Mouse (Mus musculus) kidney, postnatal 36 days (tissue): ENCODE measurements around the gene Iah1.

ENCODE experiments used
- DNase-seq, 2 experiments: peaks; one replicate each; pipeline ENCODE4 v3.0.0; 2021 to 2022; ENCODE audit warnings: mixed read lengths in 2 of 2

Iah1 gene

GRCm38 (mm10) chr12:21315923-21316868, at the start of gene Iah1:
Gene Iah1, plus strand, starts transcription at chr12:21316389.
- DNase-seq: peak; percentile 90 to 95

GRCm38 (mm10) chr12:21266784-21267098, 49.4 kb upstream of the Iah1 start:
- DNase-seq: no peak

GRCm38 (mm10) chr12:21268083-21268616, 48.0 kb upstream of the Iah1 start:
- no peak for DNase-seq

- DNase-seq: no peak
Observed at GRCm38 (mm10) chr12:21274446-21274845, 41.7 kb upstream of the Iah1 start.

GRCm38 (mm10) chr12:21277352-21277864, 38.8 kb upstream of the Iah1 start:
- DNase-seq: no peak

GRCm38 (mm10) chr12:21284761-21285441, 31.3 kb upstream of the Iah1 start, which contains the start of gene Cpsf3:
Gene Cpsf3, plus strand, starts transcription at chr12:21285391.
- DNase-seq: no peak

- DNase-seq: no peak
Observed at GRCm38 (mm10) chr12:21285508-21286242, 30.5 kb upstream of the Iah1 start.

GRCm38 (mm10) chr12:21286243-21286622, 30.0 kb upstream of the Iah1 start, which contains the start of gene Itgb1bp1:
Gene Itgb1bp1, minus strand, starts transcription at chr12:21286284.
- DNase-seq: peak; percentile 99 to 100

- peak; percentile 37 to 39 for DNase-seq
Observed at GRCm38 (mm10) chr12:21286712-21287650, 29.2 kb upstream of the Iah1 start.

GRCm38 (mm10) chr12:21288716-21289395, 27.3 kb upstream of the Iah1 start:
- DNase-seq: peak in 1 of 2 experiments; percentile 17

GRCm38 (mm10) chr12:21289651-21290050, 26.5 kb upstream of the Iah1 start:
- DNase-seq: no peak

- DNase-seq: no peak
Observed at GRCm38 (mm10) chr12:21298856-21299255, 17.3 kb upstream of the Iah1 start.

GRCm38 (mm10) chr12:21301324-21301723, 14.9 kb upstream of the Iah1 start:
- peak in 1 of 2 experiments; percentile 25 for DNase-seq

- DNase-seq: peak; percentile 41 to 73
Observed at GRCm38 (mm10) chr12:21301932-21302331, 14.3 kb upstream of the Iah1 start.

GRCm38 (mm10) chr12:21302361-21302783, 13.8 kb upstream of the Iah1 start:
- peak; percentile 62 to 90 for DNase-seq

GRCm38 (mm10) chr12:21305741-21306140, 10.4 kb upstream of the Iah1 start:
- peak; percentile 62 to 67 for DNase-seq

- DNase-seq: no peak
Observed at GRCm38 (mm10) chr12:21306721-21307120, 9.5 kb upstream of the Iah1 start.

- peak; percentile 39 to 50 for DNase-seq
Observed at GRCm38 (mm10) chr12:21312201-21312600, 4.0 kb upstream of the Iah1 start.

GRCm38 (mm10) chr12:21316869-21317265, 678 bp downstream of the Iah1 start:
- DNase-seq: peak; percentile 41 to 43

GRCm38 (mm10) chr12:21318143-21318895, 2.1 kb downstream of the Iah1 start:
- peak; percentile 79 to 85 for DNase-seq
